Mouse (Mus musculus): ENCODE measurements around the gene Sart3. TPM values are rescaled to one million over a fixed set of nuclear protein-coding genes. Genes with fewer than 3 reads are reported as not detected.

The Sart3 gene
- polyA plus RNA-seq, 1 experiment: 29.3 TPM

DNA sequence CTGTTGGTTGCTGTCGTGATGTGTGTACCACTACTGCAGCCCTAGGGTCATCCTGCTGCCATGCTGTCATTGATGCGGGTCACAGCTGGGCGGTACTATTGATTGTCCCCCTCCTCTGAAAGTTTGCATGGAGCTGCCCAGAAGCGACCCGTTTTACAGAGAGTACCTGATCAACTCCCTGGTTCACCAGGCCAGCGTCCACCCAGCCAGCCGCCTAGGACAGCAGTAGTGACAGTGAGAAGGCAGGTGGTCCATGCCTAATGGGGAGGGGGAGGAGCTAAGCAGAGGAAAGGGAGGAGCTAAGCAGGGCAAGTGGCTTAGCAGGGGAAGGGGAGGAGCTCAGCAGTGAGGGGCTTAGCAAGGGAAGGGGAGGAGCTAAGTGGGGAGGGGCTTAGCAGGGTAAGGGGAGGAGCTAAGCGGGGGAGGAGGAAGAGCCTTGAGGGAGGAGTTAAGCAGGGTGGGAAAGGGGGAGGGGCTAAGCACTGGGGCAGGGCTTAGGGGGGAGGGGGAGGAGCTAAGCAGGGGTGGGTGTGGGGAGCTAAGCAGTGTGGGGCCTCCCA lies 79.0 kb downstream of the Sart3 start:
- Histone ChIP-seq H3K27me3 (ENCODE audit: control insufficient read depth, insufficient read depth, insufficient read length) (peaks cover 17% of the 10 kb centered on the region), H3K36me3 (ENCODE audit: control insufficient read depth, insufficient read depth) (no peaks in the 10 kb centered on the region), H3K79me2 (ENCODE audit: control insufficient read depth, insufficient read depth) (no peaks in the 10 kb centered on the region), H3K4me3 (no peak overlapping the region), H3K4me2 (ENCODE audit: low read depth) (no peak overlapping the region), H3ac (ENCODE audit: control insufficient read depth, insufficient read length) (no peak overlapping the region)
- TF ChIP-seq SRF (IDR thresholded peaks at IDR 0.05; ENCODE audit: control insufficient read depth, insufficient read length, low read depth) (no peak), POLR2A (IDR thresholded peaks at IDR 0.05; ENCODE audit: insufficient read length, low read depth) (no peak), MYOG (IDR thresholded peaks at IDR 0.05; ENCODE audit: control insufficient read depth in 1 of 3, insufficient read depth in 1 of 3, insufficient read length in 2 of 3, low read depth in 2 of 3) (no peak), REST (IDR thresholded peaks at IDR 0.05; ENCODE audit: insufficient read depth, insufficient read length) (no peak), MYOD1 (IDR thresholded peaks at IDR 0.05; ENCODE audit: control insufficient read depth in 1 of 3, insufficient read length in 2 of 3, low read depth in 2 of 3) (no peak), POLR2AphosphoS2 (IDR thresholded peaks at IDR 0.05; ENCODE audit: insufficient read length, low read depth) (no peak), E2F4 (IDR thresholded peaks at IDR 0.05; ENCODE audit: insufficient read depth) (no peak), TCF3 (IDR thresholded peaks at IDR 0.05; ENCODE audit: insufficient read length, low read depth) (no peak), CEBPB (IDR thresholded peaks at IDR 0.05; ENCODE audit: insufficient read depth, poor library complexity, severe bottlenecking) (no peak), USF1 (IDR thresholded peaks at IDR 0.05; ENCODE audit: low read depth) (no peak), MAX (IDR thresholded peaks at IDR 0.05; ENCODE audit: low read depth) (no peak), TCF12 (IDR thresholded peaks at IDR 0.05; ENCODE audit: insufficient read depth, poor library complexity, severe bottlenecking) (no peak)

Other genes starting within 250 kb of the Sart3 start
- gene Cmklr1, start 122.1 kb downstream of the Sart3 start, polyA plus RNA-seq (2012; fragmentation: generic; extraction: Trizol): 14.1 TPM
- not detected for gene 1700069L16Rik, start 47.7 kb downstream of the Sart3 start, polyA plus RNA-seq (2012; fragmentation: generic; extraction: Trizol)
- 5.0 TPM for gene Ficd, start 36.7 kb downstream of the Sart3 start, polyA plus RNA-seq (2012; fragmentation: generic; extraction: Trizol)
- gene Iscu, start 238 bp upstream of the Sart3 start, polyA plus RNA-seq (2012; fragmentation: generic; extraction: Trizol): 163 TPM
- gene Tmem119, start 28.0 kb upstream of the Sart3 start, polyA plus RNA-seq (2012; fragmentation: generic; extraction: Trizol): 62.0 TPM
- gene Selplg, start 60.1 kb upstream of the Sart3 start, polyA plus RNA-seq (2012; fragmentation: generic; extraction: Trizol): not detected
- gene Coro1c, start 136.2 kb upstream of the Sart3 start, polyA plus RNA-seq (2012; fragmentation: generic; extraction: Trizol): 58.9 TPM
- gene Ssh1, start 221.4 kb upstream of the Sart3 start, polyA plus RNA-seq (2012; fragmentation: generic; extraction: Trizol): 3.4 TPM
- gene Dao, start 231.2 kb upstream of the Sart3 start, polyA plus RNA-seq (2012; fragmentation: generic; extraction: Trizol): not detected